Mouse (Mus musculus): ENCODE measurements around the gene Zfp36l2.
"Not testable (repeated sequence)": the region's sequence is repeated elsewhere in the genome, so short reads cannot be mapped to it uniquely, and the experiment has no call there.

Gene Zfp36l2

DNA sequence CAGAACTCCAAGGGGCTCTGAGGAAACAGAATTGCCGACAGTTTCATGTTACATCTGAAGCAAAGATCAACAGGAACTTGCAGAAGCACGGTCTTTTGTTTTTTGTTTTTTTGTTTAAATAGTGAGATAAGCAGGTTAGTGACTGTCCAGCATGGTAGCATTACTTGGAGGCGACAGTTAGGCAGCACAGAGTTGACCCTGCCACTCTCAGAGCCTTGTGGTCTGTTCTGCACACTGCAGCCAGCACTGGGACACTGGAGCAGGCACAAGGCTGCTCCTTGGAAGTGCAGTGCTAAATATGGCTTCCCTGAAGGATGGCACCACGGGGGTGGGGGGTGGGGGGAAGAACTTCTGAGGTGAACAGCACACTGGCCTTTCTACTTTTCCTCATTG lies 7.3 kb upstream of the Zfp36l2 start:
- DNase-seq (ENCODE audit: low spot score in 2 of 2), result peak in 1 of 2 experiments; percentile 11

GRCm38 (mm10) chr17:84194282-84195002 lies 6.7 kb upstream of the Zfp36l2 start:
- DNase-seq (ENCODE audit: low spot score in 2 of 2), result peak in 1 of 2 experiments; percentile 9

- DNase-seq (ENCODE audit: low spot score in 2 of 2), result peak in 1 of 2 experiments; percentile 15
Observed at GRCm38 (mm10) chr17:84193411-84193810, 5.7 kb upstream of the Zfp36l2 start.

DNA sequence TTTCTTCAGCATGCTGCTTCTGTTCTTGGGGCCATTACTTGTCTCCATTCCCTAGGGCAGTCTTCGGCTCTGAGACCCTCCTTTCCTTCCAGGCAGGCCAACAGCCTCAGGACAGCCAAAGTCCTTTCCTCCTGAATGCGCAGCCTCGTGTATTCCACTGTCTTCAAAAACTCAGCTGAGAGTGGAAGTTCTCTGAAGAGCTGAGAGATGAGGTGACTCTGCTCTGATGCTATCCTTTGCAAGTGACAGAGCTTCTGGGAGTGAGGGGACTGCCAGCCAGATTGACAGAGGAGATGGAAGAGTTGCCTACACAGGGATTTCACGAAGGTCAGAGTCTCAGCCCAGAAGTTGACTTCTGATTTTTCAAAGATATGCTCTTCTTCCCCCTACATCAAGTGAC lies 4.2 kb upstream of the Zfp36l2 start:
- no peak for DNase-seq (ENCODE audit: low spot score in 2 of 2)

DNA sequence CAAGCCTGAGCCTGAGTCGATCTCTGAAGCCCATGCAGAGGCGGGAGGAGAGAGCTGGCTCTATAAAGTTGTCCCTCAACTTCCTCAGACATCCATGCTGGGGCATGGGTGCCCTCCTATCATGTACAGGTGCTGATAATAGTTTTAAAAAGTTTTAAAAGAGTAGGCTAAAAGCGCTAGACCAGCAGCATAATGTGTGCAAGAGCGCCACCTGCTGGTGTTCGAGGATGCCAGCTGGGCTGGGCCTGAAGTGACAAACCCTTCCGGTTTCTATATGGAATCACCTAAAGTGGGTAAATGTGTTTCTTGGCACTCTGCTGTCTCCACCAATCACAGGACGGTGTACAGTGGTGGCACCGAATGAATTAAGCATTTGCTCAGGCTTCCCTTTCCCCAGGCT lies 3.1 kb upstream of the Zfp36l2 start:
- peak; percentile 71 to 81 for DNase-seq (ENCODE audit: low spot score in 2 of 2)

- peak; percentile 14 to 16 for DNase-seq (ENCODE audit: low spot score in 2 of 2)
Observed at GRCm38 (mm10) chr17:84189127-84189854, 1.5 kb upstream of the Zfp36l2 start.

DNA sequence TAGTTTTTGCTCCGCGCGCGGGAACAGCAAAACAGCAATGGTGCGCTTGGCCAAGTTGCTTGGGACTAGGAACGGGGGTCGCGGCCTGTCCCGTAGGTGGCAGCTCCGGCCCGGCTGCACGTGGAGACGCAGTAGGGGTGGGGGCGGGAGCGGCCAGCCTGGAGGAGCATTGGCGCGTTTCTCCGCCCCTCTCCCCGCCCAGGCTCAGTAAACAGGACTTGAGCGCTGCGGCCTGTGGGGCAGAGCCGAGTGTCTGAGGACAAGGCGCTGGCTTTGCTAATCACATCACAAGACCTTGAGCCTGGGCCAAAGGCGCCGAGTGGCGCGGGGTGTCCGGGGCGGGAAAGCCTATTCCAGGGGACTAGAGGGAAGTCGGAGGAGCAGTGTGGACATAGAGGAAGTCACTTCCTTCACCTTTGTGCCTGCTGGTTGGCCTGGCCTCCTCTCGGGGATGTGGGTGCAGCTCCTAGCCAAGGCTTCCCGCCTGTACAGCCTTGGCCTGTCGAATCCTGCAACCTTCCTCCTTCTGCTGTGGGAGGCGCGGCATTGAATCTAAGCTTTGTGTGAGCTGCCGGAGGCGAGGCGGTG lies 721 bp upstream of the Zfp36l2 start:
- peak; percentile 60 to 78 for DNase-seq (ENCODE audit: low spot score in 2 of 2)

- not testable (repeated sequence) for DNase-seq (ENCODE audit: low spot score in 2 of 2)
Observed at GRCm38 (mm10) chr17:84187264-84187663, 483 bp downstream of the Zfp36l2 start.

DNA sequence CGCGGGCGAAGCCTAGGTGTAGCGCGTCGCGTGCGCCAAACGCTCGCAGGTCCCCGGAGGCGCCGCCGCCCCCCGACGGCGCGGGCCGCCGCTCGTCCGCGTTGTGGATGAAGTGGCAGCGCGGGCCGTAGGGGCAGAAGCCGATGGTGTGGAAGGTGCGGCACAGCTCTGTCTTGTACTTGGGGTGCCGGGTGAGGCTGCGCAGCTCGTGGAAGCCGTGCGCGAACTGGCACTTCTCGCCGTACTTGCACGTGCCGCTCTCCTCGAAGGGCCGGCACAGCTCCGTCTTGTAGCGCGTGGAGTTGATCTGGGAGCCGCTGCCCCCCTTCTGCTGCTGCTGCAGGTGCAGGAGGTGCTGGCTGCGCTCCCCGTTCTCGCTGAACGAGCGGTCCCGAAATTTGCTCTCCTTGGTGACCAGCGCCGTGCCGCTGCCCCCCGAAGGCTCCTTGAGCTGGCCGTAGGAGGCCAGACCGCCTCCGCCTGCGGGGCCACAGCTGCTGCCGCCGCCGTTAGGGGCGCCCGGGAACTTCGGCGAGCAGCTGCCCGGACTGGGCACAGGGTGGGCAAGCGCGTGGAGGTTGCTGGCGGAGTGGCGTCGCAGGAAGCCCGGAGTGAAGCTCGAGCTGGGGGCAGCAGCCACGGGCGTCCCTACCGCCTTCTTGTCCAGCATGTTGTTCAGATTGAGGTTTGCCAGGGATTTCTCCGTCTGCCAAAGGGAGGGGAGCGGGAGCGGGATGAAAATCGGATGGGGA lies 1.1 kb downstream of the Zfp36l2 start:
- peak; percentile 22 to 53 for DNase-seq (ENCODE audit: low spot score in 2 of 2)

- DNase-seq (ENCODE audit: low spot score in 2 of 2), result peak; percentile 46 to 72
Observed at GRCm38 (mm10) chr17:84185581-84186450, 1.9 kb downstream of the Zfp36l2 start.

- peak in 1 of 2 experiments; percentile 14 for DNase-seq (ENCODE audit: low spot score in 2 of 2)
Observed at GRCm38 (mm10) chr17:84185011-84185411, 2.7 kb downstream of the Zfp36l2 start.

GRCm38 (mm10) chr17:84183291-84183781 lies 4.4 kb downstream of the Zfp36l2 start:
- peak; percentile 36 to 55 for DNase-seq (ENCODE audit: low spot score in 2 of 2)

DNA sequence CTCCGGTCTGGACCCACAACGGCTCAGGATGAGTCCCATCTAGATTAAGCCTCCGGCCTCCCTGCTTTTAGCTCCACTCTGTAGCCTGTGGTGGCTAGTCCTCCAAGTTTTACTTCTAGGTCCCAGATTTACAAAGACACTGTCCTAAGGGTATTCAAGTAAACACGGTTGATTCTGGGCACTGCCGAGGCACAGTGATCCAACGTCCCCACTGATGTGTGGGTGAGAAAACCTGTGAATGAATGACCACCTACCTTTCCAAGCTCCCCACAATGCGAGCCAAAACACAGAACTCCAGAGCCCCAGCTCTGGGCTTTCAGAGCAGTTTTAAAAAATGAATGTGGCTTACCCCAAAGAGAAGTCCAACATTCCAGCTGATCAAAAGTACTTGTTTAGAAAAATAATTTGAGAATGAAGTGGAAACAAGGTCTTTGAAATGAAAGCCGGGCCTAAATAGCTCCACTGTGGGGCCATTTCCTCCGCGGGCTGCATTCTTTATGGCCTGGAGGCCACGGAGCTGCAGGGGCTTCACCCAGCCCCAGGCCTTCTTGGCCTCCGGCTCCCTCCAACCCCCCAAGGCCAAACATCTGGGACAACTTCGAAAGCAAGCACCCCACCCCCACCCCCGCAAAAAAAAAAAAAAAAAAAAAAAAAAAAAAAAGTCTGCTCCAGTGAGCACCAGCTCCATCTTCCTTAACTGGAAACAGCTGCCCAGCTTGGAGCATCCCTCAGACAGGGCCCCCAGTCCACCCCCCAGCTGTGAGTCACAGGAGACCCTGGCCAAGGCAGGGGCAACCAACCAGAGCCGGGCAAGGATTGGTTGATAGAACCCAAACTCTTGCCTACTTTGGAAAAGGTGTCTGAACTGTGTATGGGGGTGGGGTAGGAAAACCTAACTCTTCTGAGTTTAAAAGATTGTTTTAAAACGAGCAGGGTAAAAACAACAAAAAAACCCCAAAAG lies 5.2 kb downstream of the Zfp36l2 start:
- peak in 1 of 2 experiments; percentile 20 for DNase-seq (ENCODE audit: low spot score in 2 of 2)

- DNase-seq (ENCODE audit: low spot score in 2 of 2), result peak in 1 of 2 experiments; percentile 19
Observed at GRCm38 (mm10) chr17:84181502-84182310, 6.0 kb downstream of the Zfp36l2 start.

DNA sequence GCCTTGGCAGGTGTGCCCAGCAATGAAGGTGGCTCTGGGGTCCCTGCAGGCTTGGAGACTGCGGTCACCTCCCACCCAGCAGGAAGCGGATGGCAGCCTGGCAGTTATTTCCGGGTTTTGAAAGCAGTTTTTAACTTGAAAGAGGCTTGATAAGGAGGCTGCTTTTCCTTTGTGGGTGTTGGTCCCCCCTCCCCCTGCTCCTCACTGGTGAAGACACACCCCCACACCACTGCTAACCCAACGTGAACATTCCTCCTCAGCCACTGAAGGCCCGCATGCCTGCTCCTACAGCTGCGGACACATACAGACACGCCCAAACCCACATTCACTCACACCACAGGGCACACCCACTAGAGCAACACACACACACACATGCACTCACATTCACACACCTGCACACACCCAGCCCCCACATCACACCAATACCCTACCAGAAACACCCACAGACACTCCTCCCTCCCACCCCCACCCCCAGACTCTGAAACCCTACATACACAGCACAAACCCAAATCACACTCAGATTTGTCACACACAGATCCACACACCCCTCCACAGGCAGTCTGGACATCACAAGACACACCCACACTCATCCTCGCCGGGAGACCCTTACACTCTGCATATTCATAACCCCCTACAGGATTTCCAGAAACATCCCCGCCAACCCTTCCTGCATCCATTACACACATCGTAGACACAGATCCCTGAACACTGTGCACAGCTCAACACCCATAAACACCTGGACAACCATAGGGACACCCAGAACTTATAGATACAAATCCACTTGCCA lies 6.8 kb downstream of the Zfp36l2 start:
- DNase-seq (ENCODE audit: low spot score in 2 of 2), result peak in 1 of 2 experiments; percentile 16

DNA sequence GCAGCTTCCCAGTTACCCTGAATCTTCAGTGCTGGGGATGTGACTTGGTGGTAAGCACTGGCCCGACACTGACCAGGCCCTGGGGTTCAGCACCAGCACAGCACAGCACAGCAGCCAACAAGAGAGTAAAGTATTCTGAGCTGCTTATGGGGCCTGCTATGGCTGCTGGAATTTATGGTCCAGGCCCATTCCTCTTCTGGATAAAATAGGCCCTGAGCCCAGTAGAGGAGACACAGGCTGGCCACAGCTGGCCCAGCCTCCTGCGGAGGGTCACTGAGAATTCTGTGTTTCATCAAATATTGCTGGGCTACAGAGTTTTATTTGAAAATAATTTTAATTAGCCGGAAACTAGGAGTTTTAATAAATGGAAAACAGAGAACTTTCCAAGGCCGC lies 7.8 kb downstream of the Zfp36l2 start:
- peak in 1 of 2 experiments; percentile 11 for DNase-seq (ENCODE audit: low spot score in 2 of 2)

DNA sequence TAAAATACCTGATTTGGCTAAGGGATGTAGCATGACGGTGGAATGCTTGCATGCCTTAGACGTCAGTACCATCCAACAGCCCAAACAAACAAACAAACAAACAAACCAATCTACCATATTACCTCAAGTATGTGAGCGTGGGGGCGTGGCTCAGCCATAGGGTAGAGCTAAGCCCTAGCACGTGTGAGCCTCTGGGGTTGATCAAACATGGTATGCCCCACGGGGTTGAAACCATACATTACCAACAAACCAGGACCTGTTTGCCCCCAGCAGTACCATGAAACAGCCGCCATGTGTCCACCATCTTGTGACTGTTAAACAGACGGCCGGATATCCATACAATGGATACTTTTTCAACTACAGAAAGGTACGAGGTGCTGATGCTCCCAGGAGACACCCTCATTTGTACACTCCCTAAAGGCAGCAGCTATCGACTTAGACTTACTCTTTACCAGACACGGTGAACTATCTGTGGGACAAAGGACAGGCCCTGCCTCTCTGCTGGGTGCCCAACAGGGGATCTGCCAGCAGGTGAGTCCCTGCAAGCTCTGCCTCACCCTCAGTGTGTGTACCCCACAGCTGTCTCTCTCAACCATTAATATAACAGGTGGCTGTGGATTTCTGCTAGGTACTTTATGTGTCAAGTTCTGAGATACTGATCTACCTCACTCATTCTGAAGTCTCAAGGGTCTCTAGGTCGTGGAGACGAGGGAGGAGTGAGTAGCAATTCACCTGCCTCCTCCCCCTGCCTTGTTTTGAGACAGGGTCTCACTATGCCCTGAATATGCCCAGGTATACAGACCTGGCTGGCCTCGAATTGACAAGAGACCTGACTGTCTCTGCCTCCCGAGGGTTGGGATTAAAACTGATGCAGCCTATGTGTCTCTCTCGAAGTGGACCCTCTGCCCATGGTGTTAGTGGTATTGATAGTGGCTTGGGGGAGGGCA lies 8.4 kb downstream of the Zfp36l2 start:
- no peak for DNase-seq (ENCODE audit: low spot score in 2 of 2)
